Mouse (Mus musculus): ENCODE data around the gene Sept7.

DNA sequence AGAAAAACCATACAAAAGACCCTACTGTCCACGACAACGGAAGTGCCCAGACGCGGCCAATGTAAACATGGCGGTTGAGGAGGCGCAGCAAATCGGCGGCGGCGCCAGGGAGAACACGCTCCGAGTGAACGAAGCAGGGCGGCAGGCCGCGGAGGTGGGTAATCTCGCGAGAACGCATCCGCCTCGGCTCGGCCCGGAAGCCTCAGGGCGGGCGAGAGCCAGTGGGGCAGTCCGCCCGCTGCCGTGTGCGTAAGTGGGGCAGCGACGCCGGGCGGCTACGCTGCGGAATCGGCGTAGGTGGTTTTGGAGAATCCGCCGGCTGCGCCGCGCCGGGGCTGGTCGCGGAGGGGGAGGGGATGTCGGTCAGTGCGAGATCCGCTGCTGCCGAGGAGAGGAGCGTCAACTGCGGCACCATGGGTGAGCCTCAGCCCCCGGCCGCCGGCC lies at the start of gene Sept7:
- TF ChIP-seq POLR2A (IDR thresholded peaks at IDR 0.05; ENCODE audit: insufficient read depth, low read length) (no peak), CTCF (IDR thresholded peaks at IDR 0.05; ENCODE audit: low read depth, low read length) (no peak), EP300 (IDR thresholded peaks at IDR 0.05; ENCODE audit: insufficient read depth, low read depth, low read length) (no peak)
